Mouse (Mus musculus) adrenal gland, adult 10 weeks (tissue): ENCODE measurements around the gene Zfp865. TPM values are rescaled to one million over a fixed set of nuclear protein-coding genes. Genes with fewer than 3 reads are reported as not detected.

Experiments used
- polyA plus RNA-seq: library from polyadenylated mRNA; stranded (reverse); fragments of 350-450 nt; fragmentation: Illumina TruSeq; extraction: RNeasy Lipid Tissue Mini Kit (QIAGEN cat#74804); gene quantifications from one replicate; pipeline ENCODE4 v1.2.3, GENCODE M21; 2014; ENCODE audit warnings: low read depth, low replicate concordance

Gene Zfp865
- polyA plus RNA-seq, result 4.8 TPM

DNA sequence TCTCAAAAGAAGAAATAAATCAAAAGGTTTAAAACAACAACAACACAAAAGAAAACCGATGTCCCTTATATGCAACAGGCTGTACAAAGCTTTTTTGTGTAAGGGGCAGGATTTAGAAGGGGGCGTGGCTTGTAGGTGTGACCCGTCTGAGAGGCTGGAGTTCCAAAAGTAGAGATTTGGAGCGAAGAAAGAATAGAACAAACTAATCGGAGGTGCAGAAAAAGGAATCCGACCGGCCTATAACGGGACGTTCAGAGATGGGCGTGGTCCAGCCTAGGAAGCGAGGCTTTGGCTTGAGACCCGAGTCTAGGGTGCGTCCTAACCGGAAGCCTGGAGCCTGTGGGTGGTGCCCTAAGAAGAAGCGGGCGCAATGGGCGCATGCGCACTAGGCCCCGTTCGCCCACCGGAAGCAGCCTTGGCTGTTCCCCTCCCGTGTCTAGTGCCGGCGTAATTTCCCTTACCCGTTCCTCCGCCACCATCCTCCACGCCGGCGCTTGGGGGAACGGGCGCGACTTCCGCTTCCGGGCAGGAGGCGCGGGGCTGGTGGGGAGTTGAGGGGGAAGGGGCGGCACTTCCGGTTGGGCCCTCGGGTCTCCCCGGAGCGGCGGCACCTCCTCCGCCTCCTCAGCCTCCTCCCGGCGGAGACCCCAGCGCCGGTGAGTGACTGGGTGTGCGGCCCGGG, at the start of gene Zfp865, which contains the start of gene Ccdc106:
Gene Zfp865 (plus strand): TSS at position 377 of the 682 bp plus-strand sequence.
Gene Ccdc106 (plus strand): TSS at position 554 of the 682 bp plus-strand sequence.

DNA sequence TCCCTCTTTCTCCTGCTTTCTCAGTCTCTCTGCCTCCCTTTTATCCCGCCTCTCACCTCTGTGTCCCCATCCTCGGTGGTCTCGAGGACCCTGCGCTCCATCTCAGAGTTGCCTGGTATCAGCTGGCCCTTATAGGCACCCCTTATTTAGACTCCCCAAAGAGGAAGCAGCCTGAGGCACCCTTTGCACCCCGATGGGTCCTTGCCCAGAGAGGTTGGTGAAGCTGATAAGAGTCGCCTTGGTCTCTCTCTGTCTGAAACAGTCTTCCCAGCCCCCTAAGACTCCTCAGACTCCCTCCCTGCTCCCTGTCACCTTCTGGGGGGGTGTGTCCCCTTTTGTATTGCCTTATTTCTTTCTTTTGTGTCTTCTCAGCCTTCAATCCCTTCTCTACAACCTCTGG, 49.1 kb upstream of the Zfp865 start, which contains the start of gene Sbk3:
Gene Sbk3 (minus strand): TSS at position 101 of the 400 bp plus-strand sequence.

DNA sequence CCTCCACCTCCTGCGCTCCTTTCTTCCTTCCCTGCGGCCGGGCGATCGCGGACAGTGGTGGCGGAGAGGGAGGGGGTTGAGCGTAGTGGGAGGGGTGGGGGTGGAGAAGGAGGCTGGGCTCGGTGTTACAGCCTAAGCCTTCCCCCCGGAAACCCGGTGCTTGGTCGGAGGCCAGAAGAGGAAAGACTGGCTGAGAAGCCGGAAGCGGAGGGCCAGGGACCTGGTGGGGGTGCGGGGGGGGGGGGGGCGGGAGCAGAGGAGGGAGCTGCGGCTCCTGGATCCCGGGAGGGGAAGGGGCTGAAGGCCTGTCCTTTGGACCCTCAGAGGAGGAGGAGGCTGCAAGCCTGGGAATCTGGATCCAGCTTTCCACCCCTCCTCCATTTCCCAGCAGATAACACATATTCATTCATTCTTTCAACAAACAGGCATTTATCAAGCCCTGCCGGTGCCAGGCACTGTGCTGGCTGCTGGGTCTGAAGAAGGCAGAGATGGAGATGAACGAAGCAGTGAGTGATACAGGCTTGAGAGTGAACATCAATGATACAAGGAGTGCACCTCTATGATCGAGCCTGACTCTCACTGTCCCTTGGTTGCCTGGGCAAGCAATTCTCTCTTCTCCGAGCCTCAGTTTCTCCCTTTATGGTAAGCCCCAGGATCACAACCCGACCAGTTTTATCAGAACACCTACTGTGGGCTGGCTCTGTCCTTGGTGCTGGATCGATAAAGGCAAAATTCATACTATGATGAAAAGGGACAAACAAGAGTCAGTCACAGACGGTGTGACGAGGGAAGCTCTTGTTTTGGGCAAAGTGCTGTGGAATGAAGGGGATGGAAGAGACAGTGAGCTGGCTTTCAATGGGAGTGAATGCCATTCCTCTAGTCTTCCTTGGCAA, 23.9 kb upstream of the Zfp865 start, which contains the start of gene Zfp579:
Gene Zfp579 (minus strand): TSS at position 156 of the 893 bp plus-strand sequence.

DNA sequence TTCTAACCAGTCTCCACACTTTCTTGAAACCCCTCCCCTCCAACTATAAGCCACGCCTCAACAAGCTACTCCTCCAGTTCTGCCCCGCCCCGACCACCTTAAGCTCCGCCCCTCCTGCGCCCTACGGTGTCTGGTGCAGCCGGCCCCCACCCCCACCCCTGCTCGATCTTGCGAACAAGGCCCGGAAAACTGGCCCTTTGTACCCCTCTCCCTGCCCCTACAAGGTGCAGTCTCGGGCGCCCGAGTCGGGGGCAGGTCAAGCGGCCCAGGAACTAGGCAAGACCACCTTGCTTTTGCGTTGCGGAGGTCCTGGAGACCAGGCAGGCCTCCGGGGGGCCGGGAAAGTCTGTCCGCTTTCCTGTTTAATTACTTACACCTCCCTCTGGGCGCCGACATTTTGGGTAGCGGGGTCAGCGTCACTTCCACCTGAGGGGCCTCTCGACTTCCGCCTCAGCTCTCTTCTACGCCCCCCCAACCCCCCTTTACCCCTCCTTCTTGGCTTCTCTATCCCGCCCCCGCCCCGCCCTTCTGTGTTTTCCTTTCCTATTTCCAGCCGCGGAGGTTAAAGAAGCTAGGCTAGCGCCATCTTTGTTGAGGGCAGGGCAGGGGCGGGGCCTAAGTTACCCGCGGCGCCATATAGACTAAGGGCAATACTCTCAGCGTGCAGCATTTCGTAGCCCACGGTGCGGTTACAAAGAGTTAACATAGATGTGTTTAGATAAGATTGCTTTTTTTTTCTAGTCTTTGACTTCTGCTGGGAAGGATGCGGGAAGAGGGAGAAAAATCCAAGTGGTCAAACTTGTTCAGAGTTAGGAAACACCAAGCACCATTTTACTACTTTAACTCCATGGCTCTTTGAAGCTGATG, 5.7 kb upstream of the Zfp865 start, which contains the start of the genes Zfp524 and Fiz1:
Gene Zfp524 (plus strand): TSS at position 165 of the 867 bp plus-strand sequence.
Gene Fiz1 (minus strand): TSS at position 447 of the 867 bp plus-strand sequence.

DNA sequence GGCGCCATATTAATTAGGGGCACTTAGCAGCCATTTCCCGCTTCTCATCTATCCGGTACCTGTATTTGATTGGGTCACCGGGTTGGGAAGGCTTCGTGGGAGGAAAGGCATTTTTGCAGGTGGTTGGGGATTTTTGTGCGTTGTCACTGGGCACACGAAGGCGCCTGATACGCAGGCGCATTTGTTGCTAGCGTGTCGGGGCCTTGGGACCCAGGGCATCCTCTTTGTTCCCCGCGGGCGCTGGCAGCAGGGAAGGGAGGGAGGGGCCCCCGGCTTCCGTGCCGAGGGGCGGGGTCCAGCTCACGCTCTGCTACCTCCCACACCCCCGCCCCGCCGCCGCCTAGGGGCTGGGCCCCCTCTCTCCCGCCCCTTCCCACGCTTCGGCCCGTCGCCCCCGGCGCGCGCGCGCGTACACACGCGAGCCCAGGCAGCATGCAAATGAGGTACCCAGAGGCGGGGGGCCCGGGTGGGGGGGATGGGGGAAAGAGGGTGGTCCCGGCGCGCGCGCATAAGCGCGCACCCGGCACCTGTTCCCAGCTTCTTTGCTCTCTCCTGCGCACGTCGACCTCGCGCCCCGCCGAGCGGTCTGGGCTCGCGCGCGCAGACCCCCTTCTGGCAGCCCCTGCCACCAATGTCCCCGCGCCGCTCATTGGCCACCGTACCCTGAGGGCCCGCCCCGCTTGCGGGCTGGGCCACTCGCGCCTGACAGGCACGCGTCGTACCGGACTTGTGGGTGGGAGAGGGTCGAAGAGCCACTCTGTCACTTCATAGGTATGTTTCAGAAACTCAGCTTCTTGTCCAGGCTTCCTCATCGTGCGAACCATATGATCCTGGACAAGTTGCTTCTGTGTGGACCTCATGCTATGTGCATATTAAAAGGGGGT, 4.8 kb upstream of the Zfp865 start, which contains the start of gene Gm44973:
Gene Gm44973 (plus strand): TSS at position 379 of the 884 bp plus-strand sequence.

DNA sequence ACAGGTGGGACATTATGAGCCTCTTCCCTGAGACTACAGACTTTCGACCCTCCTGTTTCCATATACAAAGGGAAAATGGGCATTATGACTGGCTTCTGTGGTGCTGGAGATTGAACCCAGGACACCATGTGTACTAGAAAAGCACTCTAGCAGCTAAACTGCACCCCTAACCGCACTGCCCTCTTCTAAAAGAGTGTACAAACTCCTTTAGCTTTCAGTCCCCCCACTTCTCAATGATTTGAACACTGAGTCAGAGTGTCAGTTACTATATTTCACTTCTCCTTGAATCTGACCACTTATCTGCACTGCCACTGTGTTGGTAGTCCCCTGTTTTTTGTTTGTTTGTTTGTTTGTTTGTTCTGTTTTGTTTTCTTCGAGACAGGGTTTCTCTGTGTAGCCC, 13.6 kb downstream of the Zfp865 start, which contains the start of gene 4632433K11Rik:
Gene 4632433K11Rik (plus strand): TSS at position 301 of the 400 bp plus-strand sequence.

DNA sequence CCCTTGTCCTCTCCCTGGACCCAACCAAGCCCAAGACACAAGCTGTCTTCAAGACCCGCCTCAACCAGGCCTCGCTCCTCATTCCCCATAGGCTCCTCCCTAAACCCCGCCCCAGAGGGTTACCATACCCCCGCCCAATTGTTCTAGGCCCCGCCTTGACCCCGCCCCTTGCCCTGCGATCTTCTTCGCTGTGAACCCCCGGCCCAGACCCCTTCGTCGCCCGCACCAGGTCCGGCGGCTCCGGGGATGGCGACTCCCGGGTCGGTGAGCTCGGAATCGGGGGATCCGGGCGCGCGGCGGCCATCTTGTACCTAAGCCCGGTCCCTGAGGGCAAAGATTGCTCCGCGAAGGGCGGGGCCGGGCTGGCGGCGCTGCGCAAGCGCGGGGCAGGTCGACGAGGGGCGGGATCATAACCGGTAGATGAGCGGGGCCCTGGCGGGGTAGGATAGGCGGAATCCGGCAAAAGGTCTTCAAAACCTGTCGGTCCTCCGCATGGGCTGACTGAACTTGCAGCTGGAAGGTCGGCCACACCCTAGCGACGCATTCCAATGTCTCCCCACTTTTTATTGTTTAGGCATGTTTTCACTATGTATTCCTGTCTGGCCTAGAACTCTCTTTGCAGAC, 18.0 kb downstream of the Zfp865 start, which contains the start of gene Zfp784:
Gene Zfp784 (minus strand): TSS at position 338 of the 624 bp plus-strand sequence.

DNA sequence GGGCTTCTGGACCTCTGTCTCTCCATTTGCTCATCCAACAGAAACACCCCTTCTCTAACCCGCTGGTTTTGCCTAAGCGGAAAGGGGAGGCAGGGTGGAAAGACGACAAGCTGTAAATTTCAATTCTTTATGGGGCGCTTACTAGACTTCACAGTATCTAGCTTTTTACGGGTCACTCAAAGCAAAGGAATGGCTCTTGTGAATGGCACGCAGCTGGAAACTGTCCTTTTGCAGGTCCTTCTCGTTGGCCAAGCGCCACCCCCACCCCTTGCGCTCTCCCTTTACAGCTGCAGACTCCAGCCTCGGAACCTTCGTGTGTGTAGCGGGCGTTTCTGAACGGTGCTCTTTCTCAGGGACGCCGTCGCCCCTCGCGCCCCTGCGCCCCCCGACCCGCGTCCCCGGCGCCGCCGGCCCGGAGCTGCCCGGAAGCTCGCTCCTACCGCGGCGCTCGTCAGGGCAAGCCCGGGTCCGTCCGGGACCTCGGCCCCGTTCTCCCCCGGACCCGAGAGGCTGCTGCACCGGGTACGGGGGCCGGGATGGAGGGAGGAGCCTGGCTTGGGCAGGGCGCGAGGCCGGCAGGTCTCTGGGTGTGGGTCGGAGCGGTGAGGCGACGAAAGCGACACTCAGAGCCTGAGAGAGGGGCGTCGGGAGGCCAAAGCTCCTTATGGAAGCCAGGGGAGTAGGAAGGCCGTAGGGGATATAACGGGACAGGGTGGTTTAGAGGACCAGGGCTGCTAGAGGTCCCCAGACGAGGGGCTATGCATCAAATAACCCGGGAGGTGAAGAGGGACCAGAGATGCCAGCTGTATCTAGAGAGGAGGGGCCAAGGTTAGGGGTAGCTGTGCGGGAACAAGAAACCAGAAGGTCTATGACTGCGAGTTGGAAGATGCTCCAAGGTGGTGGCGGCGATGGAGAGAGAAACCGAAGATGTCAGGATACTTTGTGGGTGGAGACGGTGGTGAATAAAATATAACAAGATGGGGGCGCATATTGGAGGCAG, 31.3 kb downstream of the Zfp865 start, which contains the start of gene Zfp580:
Gene Zfp580 (plus strand): TSS at position 346 of the 1,000 bp plus-strand sequence.

DNA sequence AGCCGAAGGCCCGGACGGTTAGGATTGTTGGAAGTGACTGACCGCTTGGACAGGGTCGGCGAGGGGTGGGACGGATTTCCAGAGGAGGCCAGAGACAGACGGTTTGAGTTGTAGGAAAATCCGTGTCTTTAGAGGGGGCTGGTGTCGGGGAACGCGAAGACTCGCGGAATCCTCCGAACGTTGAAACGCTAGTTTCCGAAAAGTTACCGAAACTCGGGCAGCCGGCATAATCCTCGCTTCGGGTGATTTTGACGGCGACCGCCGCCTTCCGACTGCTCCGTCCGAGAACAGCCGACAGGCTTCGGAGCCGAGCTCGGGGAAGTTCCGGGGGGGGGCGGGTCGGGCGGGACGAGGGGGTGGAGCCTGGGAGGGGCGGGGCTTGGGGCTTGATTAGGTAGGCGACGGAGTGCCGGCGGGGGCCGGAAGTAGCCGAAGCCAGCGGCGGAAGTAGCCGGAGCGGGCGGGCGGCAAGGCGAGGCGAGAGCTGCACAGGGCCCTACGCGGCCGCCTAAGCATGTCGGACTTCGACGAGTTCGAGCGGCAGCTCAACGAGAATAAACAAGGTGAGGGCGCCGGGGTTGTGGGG, 41.7 kb downstream of the Zfp865 start, which contains the start of gene U2af2:
Gene U2af2 (plus strand): TSS at position 370 of the 586 bp plus-strand sequence.

DNA sequence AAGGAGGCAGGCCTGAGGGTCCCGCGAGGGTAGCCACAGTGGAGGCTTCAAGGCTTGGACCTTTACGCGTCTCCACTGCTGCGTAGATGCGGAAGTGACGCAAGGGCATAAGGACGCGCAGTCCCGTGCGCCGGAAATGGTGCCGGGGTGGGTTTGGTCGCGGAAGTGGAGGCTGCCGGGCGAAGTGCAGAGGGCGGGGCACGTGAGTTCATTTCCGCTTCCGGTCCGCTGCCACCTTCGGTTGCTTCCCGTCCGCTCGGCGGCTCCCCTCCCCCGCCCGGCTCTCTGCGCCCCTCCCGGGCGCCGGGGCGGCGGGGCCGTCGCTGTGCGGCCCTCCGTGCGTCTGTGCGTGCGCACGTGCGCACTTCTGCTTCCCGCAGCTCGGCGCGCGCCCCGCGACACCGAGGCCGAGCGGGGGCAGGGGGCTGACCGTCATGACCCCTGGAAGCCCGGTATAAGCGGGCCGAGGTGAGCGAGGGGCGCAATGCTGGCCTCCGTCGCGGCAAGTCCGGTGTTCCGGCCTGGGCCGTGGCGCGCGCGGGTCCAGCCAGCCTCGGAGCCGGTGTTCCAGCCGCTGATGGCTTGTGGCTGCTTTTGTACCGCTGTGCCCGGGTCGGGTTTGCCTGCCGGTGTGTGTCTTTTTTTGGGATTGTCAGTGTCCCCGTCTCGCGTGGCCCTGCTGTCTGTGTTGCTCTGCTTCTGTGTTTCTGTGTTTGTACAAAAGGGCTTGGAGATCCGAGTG, 60.0 kb downstream of the Zfp865 start, which contains the start of gene Epn1:
Gene Epn1 (plus strand): TSS at position 226 of the 742 bp plus-strand sequence.

Other genes starting within 250 kb of the Zfp865 start
- not detected for gene Fam71e2, start 249.1 kb upstream of the Zfp865 start, polyA plus RNA-seq
- not detected for gene Il11, start 237.5 kb upstream of the Zfp865 start, polyA plus RNA-seq
- gene Tmem190, start 237.4 kb upstream of the Zfp865 start, polyA plus RNA-seq, result not detected
- gene Tmem238, start 230.7 kb upstream of the Zfp865 start, polyA plus RNA-seq, result 0.76 TPM
- 12.7 TPM for gene Rpl28, start 227.5 kb upstream of the Zfp865 start, polyA plus RNA-seq
- 4.3 TPM for gene Ube2s, start 207.8 kb upstream of the Zfp865 start, polyA plus RNA-seq
- gene Shisa7, start 175.7 kb upstream of the Zfp865 start, polyA plus RNA-seq, result 1.0 TPM
- gene Isoc2b, start 150.1 kb upstream of the Zfp865 start, polyA plus RNA-seq, result 3.3 TPM
- gene Isoc2a, start 143.2 kb upstream of the Zfp865 start, polyA plus RNA-seq, result 2.7 TPM
- not detected for gene Gm36210, start 113.9 kb upstream of the Zfp865 start, polyA plus RNA-seq
- gene Zfp628, start 105.2 kb upstream of the Zfp865 start, polyA plus RNA-seq, result not detected
- gene Nat14, start 98.3 kb upstream of the Zfp865 start, polyA plus RNA-seq, result 1.2 TPM
- not detected for gene Ssc5d, start 94.6 kb upstream of the Zfp865 start, polyA plus RNA-seq
- not detected for gene Sbk2, start 56.0 kb upstream of the Zfp865 start, polyA plus RNA-seq
- not detected for gene Sbk3, start 49.2 kb upstream of the Zfp865 start, polyA plus RNA-seq
- 7.5 TPM for gene Zfp579, start 24.2 kb upstream of the Zfp865 start, polyA plus RNA-seq
- gene Zfp524, start 6.0 kb upstream of the Zfp865 start, polyA plus RNA-seq, result not detected
- 12.4 TPM for gene Fiz1, start 5.7 kb upstream of the Zfp865 start, polyA plus RNA-seq
- gene Gm44973, start 4.9 kb upstream of the Zfp865 start, polyA plus RNA-seq, result not detected
- gene Ccdc106, start 177 bp downstream of the Zfp865 start, polyA plus RNA-seq, result not detected
- gene 4632433K11Rik, start 13.7 kb downstream of the Zfp865 start, polyA plus RNA-seq, result 4.7 TPM
- 3.0 TPM for gene Zfp784, start 18.1 kb downstream of the Zfp865 start, polyA plus RNA-seq
- 0.58 TPM for gene Zfp580, start 31.2 kb downstream of the Zfp865 start, polyA plus RNA-seq
- 12.6 TPM for gene U2af2, start 41.8 kb downstream of the Zfp865 start, polyA plus RNA-seq
- 2.2 TPM for gene Epn1, start 59.9 kb downstream of the Zfp865 start, polyA plus RNA-seq
- gene Rfpl4, start 96.6 kb downstream of the Zfp865 start, polyA plus RNA-seq, result not detected
- gene Rasl2-9, start 105.6 kb downstream of the Zfp865 start, polyA plus RNA-seq, result 1.5 TPM
- gene Vmn1r55, start 129.3 kb downstream of the Zfp865 start, polyA plus RNA-seq, result not detected
- gene Vmn1r56, start 176.4 kb downstream of the Zfp865 start, polyA plus RNA-seq, result not detected
- gene Vmn1r57, start 198.1 kb downstream of the Zfp865 start, polyA plus RNA-seq, result not detected